Mouse (Mus musculus) stomach, postnatal 0 days (tissue): ENCODE measurements around the gene Dpm2.

Experiments
- CTCF ChIP-seq: IDR thresholded peaks from 2 replicates; pipeline ENCODE4 v1.5.1; 2016; ENCODE audit warnings: antibody characterized with exemption, low read depth, mild to moderate bottlenecking, moderate library complexity
- EP300 ChIP-seq: optimal IDR thresholded peaks from 2 replicates; pipeline ENCODE3; 2016; ENCODE audit warnings: antibody characterized with exemption

- TF ChIP-seq EP300 (no peak), CTCF (no peak)
These were observed 19.4 kb upstream of the Dpm2 start for GRCm38 (mm10) chr2:32551236-32551635.
